Mouse (Mus musculus) adipocyte (in vitro differentiated cells): ENCODE measurements at regions not wholly inside any gene's neighbourhood (a gene's known extent, or its start where the extent isn't known, plus 50 kb on each side); places are given as distances from the start of the nearest gene placed in this dataset.
"Not testable (repeated sequence)": the region's sequence is repeated elsewhere in the genome, so short reads cannot be mapped to it uniquely, and the experiment has no call there.

Source experiments
- DNase-seq: peaks from one replicate; pipeline ENCODE4 v3.0.0-alpha.2; 2016; ENCODE audit warnings: low spot score

GRCm38 (mm10) chr6:6496789-6497188 lies 81.7 kb downstream of the Sem1 start:
- DNase-seq: peak; percentile 7

- no peak for DNase-seq
Measured at GRCm38 (mm10) chr6:6496336-6496735, 82.1 kb downstream of the Sem1 start.

- no peak for DNase-seq
Measured at GRCm38 (mm10) chr6:6488191-6488590, 90.3 kb downstream of the Sem1 start.

GRCm38 (mm10) chr6:6481596-6481995 lies 96.9 kb downstream of the Sem1 start:
- DNase-seq: not testable (repeated sequence)

GRCm38 (mm10) chr6:6470397-6470796 lies 108.1 kb downstream of the Sem1 start:
- no peak for DNase-seq

- DNase-seq: no peak
Measured at GRCm38 (mm10) chr6:6467526-6467925, 110.9 kb downstream of the Sem1 start.

GRCm38 (mm10) chr6:6466231-6466630 lies 112.2 kb downstream of the Sem1 start:
- no peak for DNase-seq

GRCm38 (mm10) chr6:6463807-6464470 lies 114.5 kb downstream of the Sem1 start:
- no peak for DNase-seq

GRCm38 (mm10) chr6:6459918-6460239 lies 118.6 kb downstream of the Sem1 start:
- no peak for DNase-seq

GRCm38 (mm10) chr6:6459006-6459917 lies 119.2 kb downstream of the Sem1 start:
- no peak for DNase-seq

- DNase-seq: no peak
Measured at GRCm38 (mm10) chr6:6457726-6458125, 120.7 kb downstream of the Sem1 start.

- DNase-seq: no peak
Measured at GRCm38 (mm10) chr6:6457001-6457400, 121.5 kb downstream of the Sem1 start.

- DNase-seq: no peak
Measured at GRCm38 (mm10) chr6:6455566-6455965, 122.9 kb downstream of the Sem1 start.

- DNase-seq: no peak
Measured at GRCm38 (mm10) chr6:6454396-6454795, 124.1 kb downstream of the Sem1 start.

- DNase-seq: no peak
Measured at GRCm38 (mm10) chr6:6434855-6435254, 143.6 kb downstream of the Sem1 start.

GRCm38 (mm10) chr6:6434261-6434802 lies 144.1 kb downstream of the Sem1 start:
- no peak for DNase-seq

- no peak for DNase-seq
Measured at GRCm38 (mm10) chr6:6433179-6433578, 145.3 kb downstream of the Sem1 start.

GRCm38 (mm10) chr6:6414654-6415610 lies 163.5 kb downstream of the Sem1 start:
- no peak for DNase-seq

GRCm38 (mm10) chr6:6397997-6398396 lies 180.5 kb downstream of the Sem1 start:
- no peak for DNase-seq

- no peak for DNase-seq
Measured at GRCm38 (mm10) chr6:6389454-6390445, 172.8 kb upstream of the Slc25a13 start.
